Mouse (Mus musculus) heart, postnatal 36 days (tissue): ENCODE measurements around the gene Wbp2. TPM values are rescaled to one million over a fixed set of nuclear protein-coding genes. Genes with fewer than 3 reads are reported as not detected.
"Not testable (repeated sequence)": the region's sequence is repeated elsewhere in the genome, so short reads cannot be mapped to it uniquely, and the experiment has no call there.

Experiments
- DNase-seq, 2 experiments: peaks; one replicate each; pipeline ENCODE4 v3.0.0; 2021 to 2022
- intact Hi-C: fragments of 180-260 bp; cut with DNase I; formaldehyde crosslinking; loops from one replicate; pipeline ENCODE4 v1.15.1; 2025
- total RNA-seq, 2 experiments: library from RNA; stranded (reverse); gene quantifications; 2 replicates each; pipeline ENCODE4 v1.2.3; 2021

The Wbp2 gene
- total RNA-seq, result 100 to 1,000 TPM in 1 of 2 experiments, 10 to 100 TPM in 1; 97.0 to 106 TPM

DNA sequence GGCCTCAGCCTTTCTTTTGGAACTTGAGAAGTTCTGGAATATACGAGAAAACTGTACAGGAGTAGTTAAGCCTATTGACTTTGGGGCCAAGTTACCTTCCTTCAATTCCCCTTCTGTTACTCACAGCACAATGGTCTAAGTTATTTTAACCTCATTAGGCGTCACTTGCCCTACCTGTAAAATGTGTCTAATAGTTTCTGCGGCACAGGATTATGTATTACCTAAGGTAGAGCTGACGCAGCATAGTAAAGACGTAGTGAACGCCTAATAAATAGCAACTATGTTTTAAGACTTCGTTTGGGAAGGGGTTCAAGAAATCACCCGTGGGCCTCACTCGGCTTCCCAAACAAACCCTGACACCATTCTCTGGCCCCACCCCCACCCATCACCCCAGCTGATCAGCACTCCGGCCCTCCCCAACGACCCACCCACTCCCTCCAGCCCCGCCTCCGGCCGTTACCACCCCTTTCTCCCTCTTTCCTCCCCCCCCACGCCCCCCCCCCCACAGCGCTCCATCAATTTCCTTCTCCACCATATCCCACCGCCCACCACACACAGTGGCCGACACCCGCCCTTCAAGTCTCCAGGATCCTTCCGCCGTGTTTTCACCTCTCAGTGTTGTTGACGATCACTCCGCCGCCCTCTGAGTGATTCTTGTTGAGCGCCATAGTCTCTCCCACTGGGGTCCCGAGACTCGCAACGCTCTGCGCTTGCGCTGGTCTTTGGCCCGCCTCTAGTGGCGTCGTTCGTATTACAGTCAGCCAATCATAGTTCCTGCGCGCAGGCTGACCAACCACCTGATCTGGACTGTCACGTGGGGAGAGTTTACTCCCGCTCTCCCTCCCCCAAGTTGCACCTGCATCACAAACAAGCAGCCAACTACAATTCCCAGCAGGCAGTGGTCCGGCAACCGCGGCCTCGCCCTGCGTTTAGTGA, at the start of gene Wbp2:
TSS of gene Wbp2 (minus strand) at position 738 of the 936 bp plus-strand sequence.
- intact Hi-C loops, result loop anchor here (1.0 to 5.0 kb wide), 2 partner anchors 56 to 131 kb away; partner anchors contain the start of gene Unk
- peak; percentile 93 to 96 for DNase-seq

DNA sequence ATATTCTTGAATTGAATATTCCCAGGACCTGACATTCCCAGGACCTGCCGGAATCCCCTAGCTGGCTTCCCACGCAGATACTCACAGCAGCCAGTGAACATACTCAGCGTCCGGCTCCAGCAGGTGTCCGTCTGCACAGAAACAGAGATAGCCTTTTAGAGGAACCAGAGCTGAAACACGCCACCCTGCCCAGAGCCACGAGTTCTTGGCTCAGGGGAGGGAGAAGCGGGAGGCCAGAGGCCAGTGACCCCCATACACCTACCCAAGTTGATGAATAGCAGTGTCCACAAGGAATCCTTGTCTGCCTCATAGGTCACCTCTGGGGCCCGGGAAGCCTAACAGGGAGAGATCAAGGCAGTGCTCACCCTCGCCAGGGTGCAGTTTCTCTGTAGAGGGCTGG, 47.4 kb upstream of the Wbp2 start:
- intact Hi-C loops, result loop anchor here (5.0 kb wide), 1 partner anchor 202 kb away; the partner anchor contains the start of genes Recql5 and Sap30bp
- no peak for DNase-seq

GRCm38 (mm10) chr11:116133497-116133896, 46.7 kb upstream of the Wbp2 start:
- intact Hi-C loops, result loop anchor here (5.0 kb wide), 1 partner anchor 201 kb away; the partner anchor contains the start of genes Recql5 and Sap30bp
- DNase-seq, result no peak

DNA sequence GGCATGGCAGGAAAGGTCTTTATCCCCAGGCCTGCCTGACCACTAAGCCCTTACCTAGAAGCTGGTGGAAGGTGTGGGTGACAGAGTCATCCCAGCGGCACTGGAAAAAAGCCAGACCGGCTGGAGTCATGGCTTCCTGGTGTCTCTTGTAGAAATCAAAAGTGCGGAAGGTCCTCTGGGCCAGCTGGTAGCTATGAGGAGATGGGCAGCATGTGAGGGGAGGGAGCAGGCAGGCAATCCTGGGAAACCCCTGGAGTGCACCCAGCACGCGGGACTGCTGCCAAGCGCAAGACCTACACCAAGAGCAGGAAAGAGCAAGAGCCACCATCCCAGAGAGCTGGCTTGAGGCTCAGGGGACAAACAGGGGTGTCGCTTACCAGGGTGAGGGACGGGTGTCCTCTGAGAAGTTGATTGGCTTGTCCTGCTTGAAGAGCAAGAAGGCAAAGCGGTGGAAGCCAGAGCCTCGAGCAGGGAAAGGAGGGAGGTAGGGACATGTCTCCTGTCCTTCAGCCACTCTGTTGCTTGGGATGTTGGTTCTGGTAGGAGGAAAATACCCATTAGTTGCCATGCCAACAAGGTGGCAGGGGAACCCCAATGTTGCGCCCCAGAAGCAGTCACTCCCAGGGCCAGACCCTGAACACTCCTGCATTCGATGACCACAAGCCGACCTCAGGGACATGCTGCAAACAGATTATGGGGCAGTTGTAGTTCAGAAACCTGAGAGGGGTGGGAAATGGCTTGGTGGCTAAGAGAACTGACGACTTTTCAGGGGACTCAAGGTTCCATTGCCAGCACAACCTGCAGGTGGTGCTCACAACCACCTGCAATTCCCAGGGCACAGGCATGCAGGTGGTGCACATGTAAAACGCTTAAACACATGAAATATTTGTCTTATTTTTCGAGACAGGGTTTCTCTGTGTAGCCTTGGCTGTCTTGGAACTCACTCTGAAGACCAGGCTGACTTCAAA, 45.9 kb upstream of the Wbp2 start:
- intact Hi-C loops, result loop anchor here (5.0 kb wide), 1 partner anchor 200 kb away; the partner anchor contains the start of genes Recql5 and Sap30bp
- DNase-seq, result no peak

GRCm38 (mm10) chr11:116131349-116132170, 44.8 kb upstream of the Wbp2 start:
- DNase-seq, result no peak
- intact Hi-C loops, result loop anchor here (2.0 to 5.0 kb wide), 2 partner anchors 101 to 199 kb away; partner anchors contain the start of genes Recql5, Sap30bp and Unk

GRCm38 (mm10) chr11:116130488-116131205, 43.9 kb upstream of the Wbp2 start, which contains the start of gene Trim65:
Gene Trim65, minus strand, starts transcription at chr11:116131128.
- peak; percentile 88 to 90 for DNase-seq
- intact Hi-C loops, result loop anchor here (1.0 to 5.0 kb wide), 3 partner anchors 42 to 198 kb away; partner anchors contain the start of genes Recql5, Sap30bp and Unk

GRCm38 (mm10) chr11:116129993-116130487, 43.2 kb upstream of the Wbp2 start:
- DNase-seq, result no peak
- intact Hi-C loops, result loop anchor here (1.0 to 5.0 kb wide), 4 partner anchors 19 to 198 kb away; partner anchors contain the start of genes Recql5, Sap30bp and Unk

- DNase-seq, result no peak
- intact Hi-C loops, result loop anchor here (2.0 kb wide), 1 partner anchor 18 kb away; no protein-coding TSS in a partner anchor
Observed at GRCm38 (mm10) chr11:116129091-116129790, 42.4 kb upstream of the Wbp2 start.

DNA sequence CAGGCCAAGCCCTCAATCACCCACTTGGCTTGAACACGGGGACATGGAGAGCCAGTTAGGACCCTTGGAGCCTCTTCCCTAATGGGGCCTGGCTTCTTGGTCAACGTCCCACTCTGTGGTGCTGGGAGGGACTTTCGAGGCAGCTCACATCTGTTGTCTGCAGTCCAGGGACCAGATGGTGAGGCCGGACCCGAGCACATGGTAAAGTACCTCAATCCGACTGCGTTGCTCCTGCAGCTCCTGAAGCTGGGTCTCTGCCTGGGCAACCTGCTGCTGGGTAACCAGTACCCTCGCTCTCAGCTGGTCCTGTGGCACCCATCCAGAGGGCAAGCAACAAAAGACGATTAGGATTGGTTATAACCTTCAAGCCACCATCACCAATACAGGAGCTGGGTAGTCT, 41.2 kb upstream of the Wbp2 start:
- intact Hi-C loops, result loop anchor here (2.0 kb wide), 1 partner anchor 17 kb away; no protein-coding TSS in a partner anchor
- no peak for DNase-seq

DNA sequence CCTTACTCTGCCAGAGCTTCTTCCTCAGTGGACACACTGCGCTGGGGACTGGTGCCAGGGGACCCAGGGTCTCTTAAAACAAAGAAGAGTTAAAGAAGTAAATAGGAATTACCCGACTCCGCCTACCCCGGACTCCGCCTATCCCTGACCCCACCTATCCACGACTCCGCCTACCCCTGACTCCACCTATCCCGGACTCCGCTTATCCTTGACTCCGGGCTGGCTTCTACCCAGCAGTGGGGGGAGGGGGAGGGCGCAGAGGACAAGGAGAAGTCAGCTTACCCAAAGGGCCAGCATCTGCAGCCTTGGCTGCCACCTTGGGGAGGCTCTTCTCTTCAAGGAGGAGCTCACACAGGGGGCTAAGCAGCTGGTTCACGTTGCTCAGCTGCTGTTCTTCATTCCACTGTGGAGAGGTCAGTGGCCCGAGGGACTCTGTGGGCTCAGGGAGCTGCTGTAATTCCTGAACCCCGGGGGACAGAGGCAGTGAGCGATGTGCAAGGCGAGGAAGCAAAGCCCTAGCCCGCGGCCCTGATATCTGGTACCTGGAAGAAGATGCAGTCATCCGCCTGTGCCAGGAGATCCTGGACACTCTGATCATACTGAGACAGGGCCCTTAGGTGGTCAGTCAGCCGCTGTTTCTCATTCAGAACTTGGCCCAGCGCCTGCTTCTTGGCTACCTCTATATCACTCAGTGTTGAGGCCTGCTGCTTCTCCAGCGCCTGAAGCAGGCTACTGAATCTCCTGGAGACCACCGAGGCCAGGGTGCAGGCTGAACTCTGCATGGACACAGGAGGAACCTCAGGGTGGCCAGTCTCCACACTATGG, 40.6 kb upstream of the Wbp2 start, which contains the start of gene Trim47:
TSS of gene Trim47 (minus strand) at position 55 of the 825 bp plus-strand sequence.
- DNase-seq, result peak; percentile 69 to 76
- intact Hi-C loops, result no loop called here

DNA sequence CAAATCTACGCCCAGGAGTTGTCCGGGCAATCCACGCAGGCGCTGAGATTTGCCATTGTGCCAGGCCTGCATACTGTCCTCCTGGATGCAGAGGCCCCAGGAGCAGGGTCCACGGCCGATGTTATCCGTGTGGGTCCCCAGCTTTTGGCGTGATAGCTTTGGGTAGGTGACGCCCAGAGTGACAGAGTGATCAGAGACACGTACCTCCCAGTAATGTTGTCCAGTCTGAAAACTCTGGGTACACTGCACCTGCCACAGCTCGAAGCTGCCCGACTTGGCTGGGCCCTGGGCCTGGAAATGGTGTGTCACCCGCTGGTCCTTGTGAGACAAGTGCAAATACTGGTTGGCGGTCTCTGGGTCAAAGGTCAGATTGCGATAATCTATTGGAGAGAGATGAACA, 39.5 kb upstream of the Wbp2 start:
- intact Hi-C loops, result no loop called here
- no peak for DNase-seq

DNA sequence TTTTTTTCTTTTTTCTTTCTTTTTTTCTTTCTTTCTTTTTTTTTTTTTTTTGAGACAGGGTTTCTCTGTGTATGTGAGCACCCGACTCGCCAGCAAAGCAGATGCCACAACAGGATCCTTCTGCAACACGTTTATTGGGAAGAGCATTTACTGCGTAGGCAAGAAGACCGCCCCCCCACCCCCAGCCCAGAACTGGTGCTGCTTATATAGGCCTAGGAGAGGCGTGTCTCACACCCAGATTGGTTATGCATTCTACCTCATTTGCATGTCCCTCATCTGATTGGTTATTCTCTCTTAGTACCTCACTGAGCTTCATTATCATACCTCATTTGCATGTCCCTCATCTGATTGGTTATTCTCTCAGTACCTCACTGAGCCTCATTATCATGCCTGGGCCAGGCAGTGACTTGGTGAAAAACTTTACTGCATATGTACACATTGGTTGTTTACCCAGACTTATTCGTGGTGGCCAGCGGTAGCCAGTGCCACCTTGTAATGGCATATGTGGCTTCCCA, 35.0 kb upstream of the Wbp2 start:
- intact Hi-C loops, DNase-seq: not testable (repeated sequence)

DNA sequence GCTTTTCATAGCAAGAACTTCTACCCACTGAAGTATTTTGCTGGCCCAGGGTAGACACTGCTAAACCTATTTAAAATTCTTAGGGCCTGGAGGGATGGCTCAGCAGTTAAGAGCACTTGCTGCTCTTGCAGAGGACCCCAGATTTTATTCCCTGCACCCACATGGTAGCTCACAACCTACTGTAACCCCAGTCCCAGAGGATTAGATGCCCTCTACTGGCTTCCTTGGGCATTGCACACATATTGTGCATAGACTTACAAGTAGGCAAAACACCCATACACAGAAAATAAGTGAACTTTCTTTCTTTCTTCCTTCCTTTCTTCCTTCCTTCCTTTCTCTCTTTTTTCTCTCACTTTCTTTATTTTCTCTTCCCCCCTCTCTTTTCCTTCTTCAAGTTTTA, 31.0 kb upstream of the Wbp2 start:
- DNase-seq, result no peak
- intact Hi-C loops, result no loop called here

DNA sequence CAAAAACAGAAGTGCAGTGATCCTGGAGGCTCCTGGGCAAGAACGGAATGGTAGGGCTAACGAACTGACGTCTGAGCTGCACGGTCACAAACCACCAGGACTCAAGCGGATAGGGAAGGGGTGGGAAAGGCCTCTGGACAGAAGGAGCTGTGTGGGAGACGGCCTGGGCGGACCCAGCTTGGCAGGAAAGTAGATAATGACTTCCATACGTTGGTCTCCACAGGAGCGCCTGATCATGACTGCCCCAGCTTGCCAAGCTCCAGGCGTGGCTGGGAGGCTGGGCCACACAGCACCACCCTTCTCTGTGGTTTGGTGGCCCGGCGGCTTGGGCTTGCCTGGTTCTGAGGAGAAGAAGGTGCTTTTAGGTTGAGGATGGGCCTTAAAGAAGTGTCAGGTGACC, 30.4 kb upstream of the Wbp2 start:
- DNase-seq, result no peak
- intact Hi-C loops, result no loop called here

GRCm38 (mm10) chr11:116111611-116112203, 24.9 kb upstream of the Wbp2 start:
- intact Hi-C loops, result loop anchor here (2.0 kb wide), 1 partner anchor 17 kb away; no protein-coding TSS in a partner anchor
- no peak for DNase-seq

GRCm38 (mm10) chr11:116111067-116111466, 24.3 kb upstream of the Wbp2 start:
- intact Hi-C loops, result loop anchor here (2.0 kb wide), 1 partner anchor 18 kb away; no protein-coding TSS in a partner anchor
- no peak for DNase-seq
